Mouse (Mus musculus): Measurements from ENCODE around the gene Adam8. TPM values are rescaled to one million over a fixed set of nuclear protein-coding genes. Genes with fewer than 3 reads are reported as not detected.
A peak's percentile ranks its signal among the peaks of the same experiment; 100 is the strongest.

Gene Adam8
- 1.7 and 2.8 TPM in 2 replicates for polyA plus RNA-seq (2015; fragmentation: Nextera tagmentation; extraction: Ambion mirVana)

- H3K9ac ChIP-seq (ENCODE audit: low read length): no peak within 1 kb of the TSS
- no peak within 1 kb of the TSS for H3K4me2 ChIP-seq (ENCODE audit: low read depth, low read length)
- peaks cover 12% of the 10 kb centered on the region; the same call in 1 of the 2 replicates for H3K36me3 ChIP-seq (ENCODE audit: control insufficient read depth, insufficient read depth)
- H3K4me1 ChIP-seq (ENCODE audit: control insufficient read depth, insufficient read depth, low read length): no peaks in the 10 kb centered on the region
- WGBS: 28% methylated on average over 7 of the region's 7 CpGs
- no peaks in the 10 kb centered on the region for H3K9me3 ChIP-seq (replicated peaks; ENCODE audit: control insufficient read depth, low read length)
- H3K27ac ChIP-seq (ENCODE audit: low read length): no peak within 1 kb of the TSS
- ATAC-seq (replicated peaks; ENCODE audit: extremely low read depth, insufficient read depth, low FRiP score): no peak; the same call in 1 of the 2 replicates
- H3K4me3 ChIP-seq (ENCODE audit: low read length): no peak within 1 kb of the TSS
- no peaks in the 10 kb centered on the region; the same call in 1 of the 2 replicates for H3K27me3 ChIP-seq (ENCODE audit: control insufficient read depth, insufficient read depth, low read length)
Measured at GRCm38 (mm10) chr7:139992406-139992805, at the start of gene Adam8. TSS of gene Adam8 (minus strand) at chr7:139992562.

GRCm38 (mm10) chr7:140037171-140037555 is 44.8 kb upstream of the Adam8 start:
- Histone ChIP-seq H3K27ac (ENCODE audit: low read length) (no peak overlapping the region), H3K4me2 (ENCODE audit: low read depth, low read length) (peak overlapping the region; percentile 91), H3K4me1 (ENCODE audit: control insufficient read depth, insufficient read depth, low read length) (peaks cover 16% of the 10 kb centered on the region), H3K36me3 (ENCODE audit: control insufficient read depth, insufficient read depth) (peaks cover 12% of the 10 kb centered on the region), H3K4me3 (ENCODE audit: low read length) (peak overlapping the region; percentile 87), H3K9me3 (replicated peaks; ENCODE audit: control insufficient read depth, low read length) (no peaks in the 10 kb centered on the region), H3K9ac (ENCODE audit: low read length) (no peak overlapping the region; the same call in 1 of the 2 replicates), H3K27me3 (ENCODE audit: control insufficient read depth, insufficient read depth, low read length) (no peaks in the 10 kb centered on the region)
- ATAC-seq (replicated peaks; ENCODE audit: extremely low read depth, insufficient read depth, low FRiP score): no peak
- WGBS: 49% methylated on average over 3 of the region's 3 CpGs

- Histone ChIP-seq H3K4me1 (ENCODE audit: control insufficient read depth, insufficient read depth, low read length) (peaks cover 16% of the 10 kb centered on the region), H3K9ac (ENCODE audit: low read length) (peak within 1 kb of the TSS; percentile 93), H3K27me3 (ENCODE audit: control insufficient read depth, insufficient read depth, low read length) (no peaks in the 10 kb centered on the region), H3K4me2 (ENCODE audit: low read depth, low read length) (peak within 1 kb of the TSS; percentile 91), H3K4me3 (ENCODE audit: low read length) (peak within 1 kb of the TSS; percentile 87), H3K36me3 (ENCODE audit: control insufficient read depth, insufficient read depth) (peaks cover 16% of the 10 kb centered on the region), H3K27ac (ENCODE audit: low read length) (peak within 1 kb of the TSS; percentile 85), H3K9me3 (replicated peaks; ENCODE audit: control insufficient read depth, low read length) (no peaks in the 10 kb centered on the region)
- WGBS: 1% methylated on average over 68 of the region's 69 CpGs
- peak; percentile 98 for ATAC-seq (replicated peaks; ENCODE audit: extremely low read depth, insufficient read depth, low FRiP score)
Measured at GRCm38 (mm10) chr7:140036281-140037170, 44.2 kb upstream of the Adam8 start, which contains the start of the genes Zfp511 and Tubgcp2. TSS of gene Zfp511 (plus strand) at chr7:140036391. TSS of gene Tubgcp2 (minus strand) at chr7:140036669.

GRCm38 (mm10) chr7:140035456-140035855 is 43.1 kb upstream of the Adam8 start:
- peaks cover 24% of the 10 kb centered on the region for H3K36me3 ChIP-seq (ENCODE audit: control insufficient read depth, insufficient read depth)
- H3K27ac ChIP-seq (ENCODE audit: low read length): peak overlapping the region; percentile 85

GRCm38 (mm10) chr7:140033386-140033785 is 41.0 kb upstream of the Adam8 start:
- no peak overlapping the region for H3K9ac ChIP-seq (ENCODE audit: low read length)
- WGBS: 95% methylated on average over 9 of the region's 9 CpGs
- peaks cover 16% of the 10 kb centered on the region for H3K4me1 ChIP-seq (ENCODE audit: control insufficient read depth, insufficient read depth, low read length)
- H3K36me3 ChIP-seq (ENCODE audit: control insufficient read depth, insufficient read depth): peaks cover 35% of the 10 kb centered on the region
- no peak overlapping the region for H3K4me3 ChIP-seq (ENCODE audit: low read length)
- H3K27me3 ChIP-seq (ENCODE audit: control insufficient read depth, insufficient read depth, low read length): no peaks in the 10 kb centered on the region
- H3K4me2 ChIP-seq (ENCODE audit: low read depth, low read length): no peak overlapping the region
- no peak for ATAC-seq (replicated peaks; ENCODE audit: extremely low read depth, insufficient read depth, low FRiP score)
- H3K27ac ChIP-seq (ENCODE audit: low read length): no peak overlapping the region
- no peaks in the 10 kb centered on the region for H3K9me3 ChIP-seq (replicated peaks; ENCODE audit: control insufficient read depth, low read length)

More at GRCm38 (mm10) chr7:140035456-140035855, 43.1 kb upstream of the Adam8 start:
- Histone ChIP-seq H3K9ac (ENCODE audit: low read length) (peak overlapping the region; percentile 93), H3K9me3 (replicated peaks; ENCODE audit: control insufficient read depth, low read length) (no peaks in the 10 kb centered on the region), H3K27me3 (ENCODE audit: control insufficient read depth, insufficient read depth, low read length) (no peaks in the 10 kb centered on the region), H3K4me3 (ENCODE audit: low read length) (peak overlapping the region; percentile 87), H3K4me1 (ENCODE audit: control insufficient read depth, insufficient read depth, low read length) (peaks cover 16% of the 10 kb centered on the region), H3K4me2 (ENCODE audit: low read depth, low read length) (peak overlapping the region; percentile 91)
- WGBS: 23% methylated on average over 7 of the region's 7 CpGs
- ATAC-seq (replicated peaks; ENCODE audit: extremely low read depth, insufficient read depth, low FRiP score): no peak

GRCm38 (mm10) chr7:140032366-140032765 is 40.0 kb upstream of the Adam8 start:
- no peak overlapping the region for H3K4me2 ChIP-seq (ENCODE audit: low read depth, low read length)
- H3K4me1 ChIP-seq (ENCODE audit: control insufficient read depth, insufficient read depth, low read length): peaks cover 16% of the 10 kb centered on the region
- no peak for ATAC-seq (replicated peaks; ENCODE audit: extremely low read depth, insufficient read depth, low FRiP score)
- no peak overlapping the region for H3K9ac ChIP-seq (ENCODE audit: low read length)
- no peaks in the 10 kb centered on the region for H3K27me3 ChIP-seq (ENCODE audit: control insufficient read depth, insufficient read depth, low read length)
- H3K4me3 ChIP-seq (ENCODE audit: low read length): no peak overlapping the region
- H3K9me3 ChIP-seq (replicated peaks; ENCODE audit: control insufficient read depth, low read length): peaks cover 2% of the 10 kb centered on the region; the same call in 1 of the 2 replicates
- peaks cover 40% of the 10 kb centered on the region for H3K36me3 ChIP-seq (ENCODE audit: control insufficient read depth, insufficient read depth)
- 94% methylated on average over 10 of the region's 10 CpGs for WGBS
- no peak overlapping the region for H3K27ac ChIP-seq (ENCODE audit: low read length)

- Histone ChIP-seq H3K36me3 (ENCODE audit: control insufficient read depth, insufficient read depth) (peaks cover 40% of the 10 kb centered on the region), H3K4me2 (ENCODE audit: low read depth, low read length) (no peak overlapping the region), H3K27me3 (ENCODE audit: control insufficient read depth, insufficient read depth, low read length) (no peaks in the 10 kb centered on the region), H3K9ac (ENCODE audit: low read length) (no peak overlapping the region), H3K9me3 (replicated peaks; ENCODE audit: control insufficient read depth, low read length) (peaks cover 2% of the 10 kb centered on the region; the same call in 1 of the 2 replicates), H3K4me1 (ENCODE audit: control insufficient read depth, insufficient read depth, low read length) (peaks cover 12% of the 10 kb centered on the region), H3K27ac (ENCODE audit: low read length) (no peak overlapping the region), H3K4me3 (ENCODE audit: low read length) (no peak overlapping the region)
- no peak for ATAC-seq (replicated peaks; ENCODE audit: extremely low read depth, insufficient read depth, low FRiP score)
- WGBS: 89% methylated on average over 12 of the region's 12 CpGs
Measured at GRCm38 (mm10) chr7:140031771-140032170, 39.4 kb upstream of the Adam8 start.

GRCm38 (mm10) chr7:140011336-140011735 is 19.0 kb upstream of the Adam8 start:
- Histone ChIP-seq H3K9ac (ENCODE audit: low read length) (no peak overlapping the region), H3K4me1 (ENCODE audit: control insufficient read depth, insufficient read depth, low read length) (no peaks in the 10 kb centered on the region), H3K27ac (ENCODE audit: low read length) (no peak overlapping the region), H3K9me3 (replicated peaks; ENCODE audit: control insufficient read depth, low read length) (0 out of 2 replicates have a peak, but pooled peaks cover 3% of the 10 kb centered on the region), H3K4me3 (ENCODE audit: low read length) (no peak overlapping the region), H3K4me2 (ENCODE audit: low read depth, low read length) (no peak overlapping the region), H3K36me3 (ENCODE audit: control insufficient read depth, insufficient read depth) (peaks cover 22% of the 10 kb centered on the region), H3K27me3 (ENCODE audit: control insufficient read depth, insufficient read depth, low read length) (no peaks in the 10 kb centered on the region)
- WGBS: 97% methylated on average over 17 of the region's 17 CpGs
- no peak for ATAC-seq (replicated peaks; ENCODE audit: extremely low read depth, insufficient read depth, low FRiP score)

- Histone ChIP-seq H3K9ac (ENCODE audit: low read length) (no peak overlapping the region), H3K36me3 (ENCODE audit: control insufficient read depth, insufficient read depth) (peaks cover 47% of the 10 kb centered on the region), H3K4me1 (ENCODE audit: control insufficient read depth, insufficient read depth, low read length) (no peaks in the 10 kb centered on the region), H3K4me2 (ENCODE audit: low read depth, low read length) (no peak overlapping the region), H3K9me3 (replicated peaks; ENCODE audit: control insufficient read depth, low read length) (no peaks in the 10 kb centered on the region), H3K27me3 (ENCODE audit: control insufficient read depth, insufficient read depth, low read length) (no peaks in the 10 kb centered on the region), H3K4me3 (ENCODE audit: low read length) (no peak overlapping the region), H3K27ac (ENCODE audit: low read length) (no peak overlapping the region)
- WGBS: 91% methylated on average over 9 of the region's 9 CpGs
- ATAC-seq (replicated peaks; ENCODE audit: extremely low read depth, insufficient read depth, low FRiP score): no peak
Measured at GRCm38 (mm10) chr7:140007781-140008180, 15.4 kb upstream of the Adam8 start.

All from heart, embryonic 16.5 days (tissue).